Mouse (Mus musculus) spleen, postnatal 10 days (tissue): ENCODE results near the gene Bicra.

Experiments
- DNase-seq, 2 experiments: peaks; one replicate each; pipeline ENCODE4 v3.0.0; 2021 to 2022; ENCODE audit warnings: low spot score in 2 of 2

Bicra gene

DNA sequence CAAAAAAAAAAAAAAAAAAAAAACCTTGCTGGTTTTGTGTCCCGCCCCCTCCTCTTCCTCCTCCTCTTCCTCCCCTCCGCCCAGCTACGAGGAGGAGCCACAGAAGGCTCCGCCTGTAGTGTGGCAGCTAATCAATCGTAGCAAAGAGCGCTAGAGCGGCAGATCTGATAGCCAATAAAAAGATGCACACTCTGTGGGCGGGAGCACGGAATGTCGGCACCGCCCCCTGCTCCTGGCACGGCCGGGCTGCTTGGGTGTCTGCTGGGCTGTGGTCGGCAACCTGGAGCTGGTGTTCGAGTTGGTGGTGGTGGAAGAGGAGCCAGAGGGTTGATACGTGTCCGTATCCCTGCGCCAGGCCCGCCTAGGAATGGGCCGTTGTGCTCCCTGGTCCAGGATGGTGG is 443 bp upstream of the Bicra start:
- DNase-seq: peak; percentile 97 to 98

GRCm38 (mm10) chr7:16046481-16047337 is 1.0 kb downstream of the Bicra start:
- DNase-seq: peak; percentile 73 to 79

GRCm38 (mm10) chr7:16046101-16046480 is 1.6 kb downstream of the Bicra start:
- DNase-seq: peak in 1 of 2 experiments; percentile 85

GRCm38 (mm10) chr7:16045538-16045937 is 2.2 kb downstream of the Bicra start:
- DNase-seq: no peak

DNA sequence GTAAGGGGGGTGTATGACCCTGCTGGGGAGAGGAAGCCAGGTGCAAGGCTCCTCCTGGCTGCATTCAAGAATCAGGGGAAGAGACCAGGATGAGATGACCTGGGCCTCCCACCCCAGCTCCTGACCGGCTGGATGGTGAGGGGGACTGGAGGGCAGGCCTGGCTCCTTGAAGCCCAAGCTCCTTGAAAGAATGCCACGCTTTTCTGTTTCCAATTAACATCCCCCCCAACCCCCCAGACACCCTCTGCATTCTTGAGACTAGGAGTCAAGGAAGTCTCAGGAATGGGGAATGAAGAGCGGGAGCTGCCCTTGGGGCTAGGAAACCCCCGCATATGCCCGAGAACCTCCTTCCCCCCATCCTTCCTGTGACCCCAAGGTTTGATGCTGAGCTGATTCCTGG is 3.2 kb downstream of the Bicra start:
- DNase-seq: no peak

GRCm38 (mm10) chr7:16043861-16044435 is 3.8 kb downstream of the Bicra start:
- DNase-seq: no peak

- no peak for DNase-seq
These were observed 4.6 kb downstream of the Bicra start for GRCm38 (mm10) chr7:16042850-16043775.

DNA sequence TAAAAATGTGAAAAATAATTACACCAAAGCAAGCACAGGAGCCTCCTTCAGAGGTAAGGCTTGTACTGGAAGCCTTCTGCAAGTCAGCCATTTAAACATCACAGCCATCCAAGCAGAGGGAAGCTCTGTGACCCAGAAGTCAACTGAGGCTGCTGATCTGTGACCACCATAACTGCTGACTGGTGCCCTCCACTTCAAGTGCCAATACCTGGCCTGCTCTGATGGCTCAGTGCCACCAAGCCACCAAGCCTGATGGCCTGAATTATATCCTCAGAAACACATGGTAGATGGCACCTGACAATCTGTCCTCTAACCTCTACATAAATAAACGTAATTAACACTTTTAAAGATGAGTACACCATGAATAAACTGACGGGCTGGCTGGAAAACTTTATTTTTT is 6.5 kb downstream of the Bicra start:
- no peak for DNase-seq

DNA sequence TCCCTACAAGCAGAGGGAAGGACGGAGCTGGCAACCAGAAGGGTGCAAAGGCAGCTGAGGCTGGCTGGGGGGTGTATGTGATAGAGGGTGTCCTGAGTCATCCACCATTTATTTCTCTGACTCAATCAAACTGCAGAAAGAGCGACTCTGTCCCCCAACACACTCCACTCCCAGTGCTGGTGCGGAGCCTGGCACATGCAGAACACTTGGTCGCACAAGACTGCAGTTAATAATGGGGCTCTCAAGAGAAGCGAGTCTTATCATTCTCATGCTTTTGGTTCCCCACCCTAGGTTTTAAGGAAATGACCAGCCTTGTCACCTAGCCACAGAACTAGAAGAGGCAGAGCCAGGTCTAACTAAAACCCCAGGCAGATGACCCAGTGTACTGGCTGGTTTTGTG is 8.4 kb downstream of the Bicra start:
- DNase-seq: no peak

GRCm38 (mm10) chr7:16036972-16037371 is 10.7 kb downstream of the Bicra start:
- DNase-seq: no peak

GRCm38 (mm10) chr7:16033580-16034461 is 13.9 kb downstream of the Bicra start:
- no peak for DNase-seq

DNA sequence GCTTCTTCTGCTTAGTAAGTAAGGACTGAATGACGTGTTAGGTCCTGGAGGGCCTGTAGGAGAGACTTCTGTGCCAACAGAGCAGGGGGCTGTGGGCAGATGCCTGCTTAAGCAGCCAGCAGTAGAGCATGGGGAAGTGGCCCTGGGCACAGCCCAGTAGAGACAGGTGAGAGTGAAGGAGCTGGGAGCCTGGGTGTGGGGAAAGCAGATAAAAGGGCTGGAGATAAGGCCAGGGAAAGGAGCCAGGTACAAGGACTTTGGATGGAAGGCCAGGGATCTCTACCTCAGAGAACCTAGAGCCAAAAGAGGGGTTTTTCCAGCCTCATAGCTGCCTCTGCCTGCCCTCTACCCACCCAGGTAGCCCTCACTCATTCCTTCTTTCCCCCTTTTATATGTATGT is 14.7 kb downstream of the Bicra start:
- DNase-seq: no peak

- DNase-seq: no peak
These were observed 16.6 kb downstream of the Bicra start for GRCm38 (mm10) chr7:16031072-16031471.

GRCm38 (mm10) chr7:16028102-16028927 is 19.4 kb downstream of the Bicra start:
- DNase-seq: no peak

- no peak for DNase-seq
These were observed 23.0 kb downstream of the Bicra start for GRCm38 (mm10) chr7:16024603-16025222.

DNA sequence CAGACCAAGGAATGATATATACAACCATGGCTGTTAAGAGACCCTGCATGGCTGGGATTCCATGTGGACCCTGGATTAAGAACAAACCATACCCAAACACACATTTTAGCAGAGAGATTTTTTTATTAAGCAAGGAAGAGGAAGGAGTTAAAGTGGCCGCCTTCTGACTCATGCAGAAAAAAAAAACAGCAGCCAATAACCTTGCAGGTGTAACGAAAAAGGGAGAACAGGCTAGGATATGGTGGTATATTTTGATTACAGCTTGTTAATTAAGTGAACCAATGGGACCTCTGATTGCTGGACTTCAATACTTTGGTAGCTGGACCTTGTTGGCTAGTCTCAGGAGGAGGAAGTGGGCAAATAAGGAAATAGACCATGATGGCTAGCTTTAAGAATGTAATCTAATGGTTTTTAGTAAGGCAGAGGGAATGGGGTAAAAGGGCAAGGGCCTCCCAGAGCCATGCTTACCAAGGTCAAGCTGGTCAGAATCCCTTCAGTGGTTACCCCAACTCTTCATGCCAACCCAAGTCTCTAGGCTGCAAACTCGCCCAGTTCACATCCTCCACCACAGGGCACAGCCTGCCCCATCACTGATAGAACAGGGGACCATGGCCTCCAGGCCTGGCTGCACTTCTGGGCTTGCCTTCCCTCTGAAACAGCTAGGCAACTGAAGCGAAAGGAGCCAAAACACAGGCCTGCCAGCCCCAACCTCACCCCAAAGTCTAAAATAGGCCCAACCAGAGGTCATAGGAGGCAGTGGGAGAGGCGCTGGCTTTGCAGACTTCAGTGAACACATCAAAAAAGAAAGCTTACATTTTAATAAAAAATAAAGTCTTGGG is 28.2 kb downstream of the Bicra start:
- DNase-seq: no peak

- peak in 1 of 2 experiments; percentile 61 for DNase-seq
These were observed 29.5 kb downstream of the Bicra start for GRCm38 (mm10) chr7:16018016-16018810.

DNA sequence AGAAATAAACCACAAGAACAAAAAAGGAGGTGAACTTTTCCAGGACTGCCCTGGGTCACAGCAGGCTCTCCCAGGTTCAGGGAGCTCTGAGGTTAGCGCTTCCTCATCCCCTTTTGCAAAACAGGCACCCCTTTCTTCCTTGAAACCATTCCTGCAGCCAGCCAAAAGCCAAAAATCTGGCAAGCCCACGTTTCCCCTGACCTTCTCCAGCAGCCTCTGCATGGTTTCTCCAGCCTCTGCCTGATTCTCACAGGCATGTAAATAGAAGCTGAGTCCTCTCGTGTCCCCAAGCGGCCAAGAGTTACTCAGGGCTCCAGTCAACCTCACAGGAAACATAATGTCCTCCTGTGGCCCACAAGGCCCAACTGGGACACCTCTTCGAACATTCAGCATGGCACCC is 32.3 kb downstream of the Bicra start:
- DNase-seq: no peak
